Mouse (Mus musculus) embryonic fibroblast, embryonic 13.5 days (primary cell): ENCODE data around the gene Rdh11. TPM values are rescaled to one million over a fixed set of nuclear protein-coding genes. Genes with fewer than 3 reads are reported as not detected.

ENCODE experiments used
- H3K27ac ChIP-seq: 2 replicates; pipeline ENCODE4 v1.5.1; 2012; ENCODE audit warnings: low read length, control low read depth, inconsistent platforms; ENCODE audit not compliant: insufficient read depth
- H3K4me1 ChIP-seq: 2 replicates; pipeline ENCODE4 v1.6.1; 2011; ENCODE audit warnings: low read length; ENCODE audit not compliant: control insufficient read depth, insufficient read depth
- H3K4me3 ChIP-seq: 2 replicates; pipeline ENCODE4 v1.5.1; 2011; ENCODE audit warnings: mild to moderate bottlenecking, control low read depth, low read length; ENCODE audit not compliant: insufficient read depth
- CTCF ChIP-seq: IDR thresholded peaks from 2 replicates; pipeline ENCODE4 v1.5.1; 2011; ENCODE audit warnings: mild to moderate bottlenecking, control low read depth, low read length, moderate library complexity, borderline replicate concordance; ENCODE audit not compliant: insufficient read depth
- POLR2A ChIP-seq: IDR thresholded peaks from 2 replicates; pipeline ENCODE4 v1.6.1; 2011; ENCODE audit warnings: low read depth, mild to moderate bottlenecking, control low read depth, low read length, moderate library complexity
- polyA plus RNA-seq: library from polyadenylated mRNA; stranded (reverse); fragments of >200 nt; gene quantifications from 2 replicates; pipeline ENCODE4 v1.2.4, GENCODE M21; 2011; ENCODE audit warnings: low read depth; ENCODE audit not compliant: missing spikeins, insufficient read length

Gene Rdh11
- polyA plus RNA-seq, 1 experiment, result 25.8 TPM

GRCm38 (mm10) chr12:79141384-79141783 is 50.7 kb downstream of the Rdh11 start:
- Histone ChIP-seq H3K4me3 (no peak overlapping the region), H3K4me1 (no peaks in the 10 kb centered on the region), H3K27ac (no peak overlapping the region)
- no peak for TF ChIP-seq CTCF
- TF ChIP-seq POLR2A, result no peak

GRCm38 (mm10) chr12:79140811-79141210 is 51.3 kb downstream of the Rdh11 start:
- no peak for TF ChIP-seq POLR2A
- no peak for TF ChIP-seq CTCF
- no peaks in the 10 kb centered on the region for H3K4me1 ChIP-seq
- no peak overlapping the region for H3K4me3 ChIP-seq

GRCm38 (mm10) chr12:79139417-79139816 is 52.7 kb downstream of the Rdh11 start:
- Histone ChIP-seq H3K27ac (no peak overlapping the region), H3K4me3 (no peak overlapping the region), H3K4me1 (no peaks in the 10 kb centered on the region)
- no peak for TF ChIP-seq POLR2A
- TF ChIP-seq CTCF, result no peak

More at GRCm38 (mm10) chr12:79140811-79141210, 51.3 kb downstream of the Rdh11 start:
- no peak overlapping the region for H3K27ac ChIP-seq

GRCm38 (mm10) chr12:79138999-79139398 is 53.1 kb downstream of the Rdh11 start:
- Histone ChIP-seq H3K27ac (no peak overlapping the region), H3K4me1 (no peaks in the 10 kb centered on the region), H3K4me3 (no peak overlapping the region)
- TF ChIP-seq CTCF (no peak), POLR2A (no peak)

- Histone ChIP-seq H3K27ac (no peak overlapping the region), H3K4me3 (no peak overlapping the region), H3K4me1 (peaks cover 4% of the 10 kb centered on the region)
- TF ChIP-seq CTCF (no peak), POLR2A (no peak)
Observed at GRCm38 (mm10) chr12:79136949-79137348, 55.1 kb downstream of the Rdh11 start.

- H3K27ac ChIP-seq, result no peak overlapping the region
- H3K4me1 ChIP-seq, result peaks cover 8% of the 10 kb centered on the region
- no peak overlapping the region for H3K4me3 ChIP-seq
- TF ChIP-seq POLR2A (no peak), CTCF (no peak)
Observed at GRCm38 (mm10) chr12:79135105-79135504, 57.0 kb downstream of the Rdh11 start.

- H3K4me3 ChIP-seq, result no peak overlapping the region
- peaks cover 8% of the 10 kb centered on the region for H3K4me1 ChIP-seq
- H3K27ac ChIP-seq, result no peak overlapping the region
- TF ChIP-seq CTCF (no peak), POLR2A (no peak)
Observed at GRCm38 (mm10) chr12:79134676-79135075, 57.4 kb downstream of the Rdh11 start.

- Histone ChIP-seq H3K4me1 (peaks cover 8% of the 10 kb centered on the region), H3K27ac (no peak overlapping the region), H3K4me3 (no peak overlapping the region)
- TF ChIP-seq CTCF, result no peak
- no peak for TF ChIP-seq POLR2A
Observed at GRCm38 (mm10) chr12:79131706-79132460, 60.2 kb downstream of the Rdh11 start.

GRCm38 (mm10) chr12:79131178-79131675 is 60.9 kb downstream of the Rdh11 start:
- Histone ChIP-seq H3K4me3 (peak overlapping the region; percentile 17), H3K27ac (no peak overlapping the region), H3K4me1 (peaks cover 8% of the 10 kb centered on the region)
- TF ChIP-seq CTCF, result no peak
- TF ChIP-seq POLR2A, result no peak

- no peak for TF ChIP-seq CTCF
- TF ChIP-seq POLR2A, result no peak
- Histone ChIP-seq H3K4me1 (peaks cover 8% of the 10 kb centered on the region), H3K27ac (no peak within 1 kb of the TSS), H3K4me3 (peak within 1 kb of the TSS; percentile 17)
Observed at GRCm38 (mm10) chr12:79130299-79131177, 61.6 kb downstream of the Rdh11 start, which contains the start of gene Arg2. TSS of gene Arg2 (plus strand) at chr12:79130777.

Other genes with a start within 250 kb of the Rdh11 start
- gene Tmem229b, start 184.7 kb downstream of the Rdh11 start, polyA plus RNA-seq, result 1.7 and 3.5 TPM in 2 replicates
- 0.47 and 0.53 TPM in 2 replicates for gene Plekhh1, start 163.1 kb downstream of the Rdh11 start, polyA plus RNA-seq
- 11.9 and 14.1 TPM in 2 replicates for gene Pigh, start 102.6 kb downstream of the Rdh11 start, polyA plus RNA-seq
- 0.35 TPM in 1 of 2 replicates, not detected in the other for gene Arg2, start 61.5 kb downstream of the Rdh11 start, polyA plus RNA-seq
- gene Vti1b, start 19.6 kb downstream of the Rdh11 start, polyA plus RNA-seq, result 138 and 157 TPM in 2 replicates
- gene Rdh12, start 16.6 kb upstream of the Rdh11 start, polyA plus RNA-seq, result 1.6 and 1.8 TPM in 2 replicates
- gene Zfyve26, start 104.0 kb upstream of the Rdh11 start, polyA plus RNA-seq, result 14.6 and 15.6 TPM in 2 replicates
- 2.7 and 4.0 TPM in 2 replicates for gene Rad51b, start 105.0 kb upstream of the Rdh11 start, polyA plus RNA-seq